Mouse (Mus musculus) heart, adult 10 weeks (tissue): Measurements from ENCODE around the gene Tll1. TPM values are rescaled to one million over a fixed set of nuclear protein-coding genes. Genes with fewer than 3 reads are reported as not detected.

ENCODE experiments used
- polyA plus RNA-seq: library from polyadenylated mRNA; stranded (reverse); fragments of 350-450 nt; fragmentation: Illumina TruSeq; extraction: RNeasy Lipid Tissue Mini Kit (QIAGEN cat#74804); gene quantifications from one replicate; pipeline ENCODE4 v1.2.3, GENCODE M21; 2014; ENCODE audit warnings: low read depth, low replicate concordance

The Tll1 gene
- polyA plus RNA-seq, result 0.58 TPM

DNA sequence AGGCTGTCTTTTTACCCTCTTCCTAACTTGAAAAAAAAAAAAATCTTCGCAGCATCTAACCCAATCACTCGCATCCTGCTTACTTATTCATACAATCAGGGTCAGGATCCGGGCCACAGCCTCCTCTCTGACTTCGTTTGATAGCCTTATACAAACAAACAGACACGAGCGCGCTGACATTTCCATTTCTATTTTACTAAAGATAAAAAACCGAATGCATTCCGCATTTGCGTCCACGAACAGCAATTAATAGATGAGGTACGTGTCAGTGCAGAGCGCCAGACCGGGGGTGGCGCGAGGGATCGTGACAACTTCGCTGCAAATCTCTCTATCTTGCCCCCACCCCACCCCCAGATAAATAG, at the start of gene Tll1:
Gene Tll1 (minus strand): TSS at position 248 of the 362 bp plus-strand sequence.

